Mouse (Mus musculus) limb, embryonic 14.5 days (tissue): ENCODE data around the gene Itpripl2. TPM values are rescaled to one million over a fixed set of nuclear protein-coding genes. Genes with fewer than 3 reads are reported as not detected.
A peak's percentile ranks its signal among the peaks of the same experiment; 100 is the strongest.

ENCODE experiments used
- ATAC-seq: fragments of 200-750 bp; cut with Nextera tagmentation; 2 replicates; pipeline ENCODE4 v1.8.0; 2017; ENCODE audit warnings: low read depth, moderate number of reproducible peaks, moderate TSS enrichment; ENCODE audit not compliant: low FRiP score
- DNase-seq: peaks from one replicate; pipeline ENCODE4 v3.0.0-alpha.2; 2015; ENCODE audit warnings: low spot score
- H3K27ac ChIP-seq: fragments of 300-500 bp; sonication (generic); replicated peaks from 2 replicates; pipeline ENCODE4 v1.5.1; 2014; ENCODE audit warnings: low read depth, mild to moderate bottlenecking, low read length, moderate library complexity, mixed read lengths
- H3K27me3 ChIP-seq: fragments of 300-500 bp; sonication (generic); 2 replicates; pipeline ENCODE4 v1.6.1; 2014; ENCODE audit warnings: low read length, mixed read lengths; ENCODE audit not compliant: control insufficient read depth, insufficient read depth
- H3K36me3 ChIP-seq: fragments of 300-500 bp; sonication (generic); 2 replicates; pipeline ENCODE4 v1.6.1; 2014; ENCODE audit warnings: mild to moderate bottlenecking, low read length, moderate library complexity, mixed read lengths; ENCODE audit not compliant: control insufficient read depth, insufficient read depth
- H3K4me1 ChIP-seq: fragments of 300-500 bp; sonication (generic); 2 replicates; pipeline ENCODE4 v1.6.1; 2014; ENCODE audit warnings: antibody characterized with exemption, low read length, mixed read lengths; ENCODE audit not compliant: control insufficient read depth, insufficient read depth
- H3K4me2 ChIP-seq: fragments of 300-500 bp; sonication (generic); replicated peaks from 2 replicates; pipeline ENCODE4 v1.6.1; 2014; ENCODE audit warnings: low read depth, mild to moderate bottlenecking, low read length, moderate library complexity; ENCODE audit not compliant: severe bottlenecking
- H3K4me3 ChIP-seq: fragments of 300-500 bp; sonication (generic); replicated peaks from 2 replicates; pipeline ENCODE4 v1.5.1; 2014; ENCODE audit warnings: low read length
- H3K9ac ChIP-seq: fragments of 300-500 bp; sonication (generic); 2 replicates; pipeline ENCODE4 v1.6.1; 2014; ENCODE audit warnings: mild to moderate bottlenecking, low read depth, low read length, moderate library complexity; ENCODE audit not compliant: severe bottlenecking
- H3K9me3 ChIP-seq: fragments of 300-500 bp; sonication (generic); 2 replicates; pipeline ENCODE4 v1.6.1; 2016; ENCODE audit warnings: low read length; ENCODE audit not compliant: control insufficient read depth
- POLR2A ChIP-seq: fragments of 200-500 bp; IDR thresholded peaks from 2 replicates; pipeline ENCODE4 v1.8.0; 2012; ENCODE audit warnings: inconsistent platforms, mild to moderate bottlenecking, moderate library complexity, borderline replicate concordance; ENCODE audit not compliant: insufficient read depth, insufficient read length; ENCODE audit errors: extremely low read depth
- WGBS: fragments of 180-500 bp; shearing (Covaris S2); extraction: QIAGEN DNeasy Blood & Tissue Kit; methylation state at CpG from one replicate; pipeline ENCODE4 v1.1.7; 2014; 5-methylcytosine and 5-hydroxymethylcytosine counted together
- polyA plus RNA-seq, 2 experiments: library from polyadenylated mRNA; depleted of rRNA in 1 of 2; stranded (reverse) in 1 of 2; unstranded in 1 of 2; fragments of >200 nt; fragmentation: Nextera tagmentation in 1 of 2; extraction: Ambion mirVana in 1 of 2; gene quantifications; 2 replicates each; pipeline versions ENCODE4 v1.2.1 to v1.2.3; 2012 to 2014

Gene Itpripl2
- polyA plus RNA-seq (2012; rRNA removed), result 18.1 and 20.7 TPM in 2 replicates
- 5.5 and 5.7 TPM in 2 replicates for polyA plus RNA-seq (2014; fragmentation: Nextera tagmentation; extraction: Ambion mirVana)

DNA sequence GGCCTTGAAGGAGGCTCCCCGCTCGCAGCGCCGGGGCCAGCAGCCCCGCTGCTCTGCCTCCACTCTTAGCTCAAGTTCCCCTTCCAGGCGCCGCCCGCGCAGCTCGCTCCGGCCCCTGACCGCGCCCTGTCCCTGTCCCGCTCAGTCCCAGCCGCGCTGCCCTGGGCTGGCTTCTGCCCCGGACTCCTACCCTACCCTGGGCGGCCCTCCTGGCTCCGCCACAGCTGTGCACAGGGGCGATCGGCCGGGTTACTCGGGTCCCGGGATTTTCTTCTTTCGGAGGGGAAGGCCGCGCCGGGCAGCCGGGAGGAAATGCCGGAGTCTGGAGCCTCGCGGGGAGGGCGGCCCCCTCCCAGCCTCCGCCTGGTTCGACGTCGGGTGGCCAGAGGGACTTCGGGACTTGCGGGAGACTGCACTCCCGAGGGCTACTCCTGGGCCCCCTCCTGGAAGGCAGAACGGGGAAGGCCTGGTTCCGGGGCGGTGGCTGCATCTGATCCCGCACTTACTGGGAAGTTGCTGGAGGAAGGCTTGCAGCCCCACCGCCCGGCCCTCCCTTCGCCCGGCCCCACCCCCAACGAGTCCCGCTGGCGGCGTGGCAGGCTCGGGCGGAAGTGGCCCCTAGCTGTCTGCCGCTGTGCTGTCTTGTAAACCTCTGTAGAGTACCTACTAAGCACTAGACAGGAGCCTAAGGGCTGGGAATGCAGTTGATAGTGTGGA lies at the start of gene Itpripl2:
Gene Itpripl2 (minus strand): TSS at position 545 of the 717 bp plus-strand sequence.
- Histone ChIP-seq H3K27me3 (peaks cover 8% of the 10 kb centered on the region; the same call in 1 of the 2 replicates), H3K9me3 (no peaks in the 10 kb centered on the region), H3K27ac (peak within 1 kb of the TSS; percentile 81), H3K36me3 (peaks cover 25% of the 10 kb centered on the region), H3K4me1 (peaks cover 35% of the 10 kb centered on the region), H3K9ac (peak within 1 kb of the TSS; percentile 98), H3K4me3 (peak within 1 kb of the TSS; percentile 84), H3K4me2 (peak within 1 kb of the TSS; percentile 85)
- ATAC-seq, result peak; percentile 80
- DNase-seq, result peak; percentile 76
- 0% methylated on average over 35 of the region's 55 CpGs for WGBS
- 0 out of 2 replicates have a peak, but pooled peaks have one; percentile 49 for TF ChIP-seq POLR2A

DNA sequence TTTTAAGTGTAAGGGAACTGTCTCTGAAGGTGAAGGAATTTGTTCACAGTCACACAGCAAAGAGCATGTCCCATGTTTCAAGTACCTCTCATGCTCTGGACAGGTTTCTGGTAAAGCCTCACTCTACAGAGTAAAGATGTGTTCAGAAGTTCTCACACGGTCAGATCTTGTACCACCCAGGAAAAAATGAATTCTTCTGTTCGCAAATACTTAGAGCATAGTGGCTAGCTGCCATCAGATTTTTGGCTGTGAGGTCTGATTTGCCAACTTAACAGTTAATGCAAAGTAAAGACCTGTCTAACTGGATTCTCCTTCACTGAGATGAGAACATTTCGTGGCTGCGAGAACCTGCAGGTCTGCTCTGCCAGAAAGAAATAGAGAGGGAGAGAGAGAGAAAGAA lies 43.3 kb upstream of the Itpripl2 start:
- no peaks in the 10 kb centered on the region for H3K9me3 ChIP-seq
- ATAC-seq (no peak), DNase-seq (no peak)
- 82% methylated on average over 4 of the region's 4 CpGs for WGBS
- H3K36me3 ChIP-seq, result no peaks in the 10 kb centered on the region
- H3K27ac ChIP-seq, result no peak overlapping the region
- H3K4me2 ChIP-seq, result no peak overlapping the region
- no peak for TF ChIP-seq POLR2A
- H3K9ac ChIP-seq, result no peak overlapping the region
- peaks cover 9% of the 10 kb centered on the region; the same call in 1 of the 2 replicates for H3K4me1 ChIP-seq
- H3K4me3 ChIP-seq, result no peak overlapping the region
- H3K27me3 ChIP-seq, result no peaks in the 10 kb centered on the region

DNA sequence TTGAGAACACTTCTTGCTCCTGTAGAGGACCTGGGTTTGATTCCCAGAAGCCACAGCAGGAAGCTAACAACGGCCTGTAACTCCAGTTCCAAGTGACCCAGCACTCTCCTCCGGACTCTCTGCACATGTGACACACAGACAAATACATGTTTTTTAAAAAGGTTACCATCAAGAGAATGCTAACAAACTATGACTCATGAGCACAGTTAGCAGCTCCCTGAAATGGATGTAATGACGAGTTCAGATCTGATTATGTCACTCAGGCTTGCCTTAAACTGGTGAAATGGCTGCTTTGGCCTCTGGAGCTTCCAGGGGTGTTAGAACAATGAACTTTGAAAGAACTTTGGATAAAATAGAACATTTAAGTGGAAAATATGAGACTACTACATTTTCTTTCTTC lies 42.6 kb upstream of the Itpripl2 start:
- Histone ChIP-seq H3K4me1 (peaks cover 9% of the 10 kb centered on the region; the same call in 1 of the 2 replicates), H3K4me2 (no peak overlapping the region), H3K9ac (no peak overlapping the region), H3K36me3 (no peaks in the 10 kb centered on the region), H3K27ac (no peak overlapping the region), H3K27me3 (no peaks in the 10 kb centered on the region), H3K4me3 (no peak overlapping the region), H3K9me3 (no peaks in the 10 kb centered on the region)
- DNase-seq (no peak), ATAC-seq (no peak)
- no peak for TF ChIP-seq POLR2A
- WGBS, result 71% methylated on average over 3 of the region's 3 CpGs

DNA sequence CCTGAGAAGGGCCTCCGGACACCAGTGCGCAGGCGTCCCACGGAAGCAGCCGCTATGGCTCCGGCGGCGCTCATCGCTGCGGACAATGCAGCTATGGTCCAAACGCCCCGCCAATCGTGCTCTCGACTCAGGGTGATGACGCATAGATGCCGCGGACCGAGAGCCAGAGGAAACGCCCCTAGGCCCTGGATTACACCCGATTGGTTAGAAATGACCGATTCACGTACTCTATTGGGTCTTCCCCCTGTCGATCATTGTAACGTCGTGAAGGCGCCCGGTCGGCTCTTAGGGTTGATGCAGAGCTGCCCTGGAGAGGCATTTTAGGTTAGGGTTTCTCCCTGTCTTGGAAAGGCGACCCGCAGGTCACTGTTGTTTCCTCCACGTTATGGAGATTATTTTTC lies 41.4 kb upstream of the Itpripl2 start, which contains the start of gene Coq7:
Gene Coq7 (minus strand): TSS at position 179 of the 401 bp plus-strand sequence.
- Histone ChIP-seq H3K4me2 (peak within 1 kb of the TSS; percentile 74), H3K27me3 (no peaks in the 10 kb centered on the region), H3K9ac (peak within 1 kb of the TSS; percentile 80), H3K9me3 (no peaks in the 10 kb centered on the region), H3K36me3 (peaks cover under 1% of the 10 kb centered on the region; the same call in 1 of the 2 replicates), H3K4me3 (peak within 1 kb of the TSS; percentile 71), H3K27ac (peak within 1 kb of the TSS; percentile 94), H3K4me1 (peaks cover 9% of the 10 kb centered on the region; the same call in 1 of the 2 replicates)
- ATAC-seq (peak; percentile 100), DNase-seq (peak; percentile 99)
- peak; percentile 72; the same call in 1 of the 2 replicates for TF ChIP-seq POLR2A
- 0% methylated on average over 31 of the region's 31 CpGs for WGBS

DNA sequence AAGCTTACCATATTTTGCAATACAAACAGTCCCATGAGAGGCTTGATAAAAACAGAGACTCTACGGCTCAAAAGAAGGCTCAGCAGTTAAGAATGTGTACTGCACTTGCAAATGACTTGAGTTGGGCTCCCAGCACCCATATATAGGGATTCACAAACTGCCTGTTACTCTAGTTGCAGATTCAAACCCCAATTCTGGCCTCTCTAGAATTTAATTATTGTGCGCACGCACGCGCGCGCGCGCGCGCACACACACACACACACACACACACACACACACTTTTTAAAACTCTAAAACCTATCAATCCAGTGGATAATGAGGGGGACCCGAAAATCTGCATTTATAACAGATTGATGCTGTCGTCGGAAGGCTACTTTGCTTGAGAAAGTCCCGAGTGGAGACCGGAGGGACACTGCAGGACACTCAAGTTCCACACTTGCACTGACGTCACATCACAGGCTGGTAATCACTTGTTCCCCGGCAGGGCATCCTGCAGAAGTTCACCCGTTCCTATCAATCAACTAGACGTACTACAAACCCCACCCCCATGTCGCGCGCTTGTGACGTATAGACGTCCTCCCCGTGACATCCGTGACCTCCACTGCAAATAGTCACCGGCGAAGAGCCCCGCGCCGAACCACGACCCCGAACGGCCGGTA lies 40.9 kb upstream of the Itpripl2 start:
- H3K36me3 ChIP-seq, result peaks cover 4% of the 10 kb centered on the region; the same call in 1 of the 2 replicates
- peaks cover 9% of the 10 kb centered on the region; the same call in 1 of the 2 replicates for H3K4me1 ChIP-seq
- H3K9me3 ChIP-seq, result no peaks in the 10 kb centered on the region
- DNase-seq (peak; percentile 96), ATAC-seq (peak; percentile 95)
- peak overlapping the region; percentile 69 for H3K4me2 ChIP-seq
- H3K27me3 ChIP-seq, result no peaks in the 10 kb centered on the region
- H3K27ac ChIP-seq, result peak overlapping the region; percentile 94
- TF ChIP-seq POLR2A, result no peak
- under 1% methylated on average over 34 of the region's 36 CpGs for WGBS
- peak overlapping the region; percentile 80 for H3K9ac ChIP-seq
- H3K4me3 ChIP-seq, result peak overlapping the region; percentile 71
